Mouse (Mus musculus) midbrain, embryonic 16.5 days (tissue): ENCODE data around the gene Chd3. TPM values are rescaled to one million over a fixed set of nuclear protein-coding genes. Genes with fewer than 3 reads are reported as not detected.

Source experiments
- ATAC-seq: fragments of 200-750 bp; cut with Nextera tagmentation; 2 replicates; pipeline ENCODE4 v1.8.0; 2017; ENCODE audit warnings: moderate TSS enrichment
- H3K27ac ChIP-seq: fragments of 300-500 bp; sonication (generic); 2 replicates; pipeline ENCODE4 v1.5.1; 2014; ENCODE audit warnings: mild to moderate bottlenecking, low read length, mixed read lengths
- H3K27me3 ChIP-seq: fragments of 300-500 bp; sonication (generic); 2 replicates; pipeline ENCODE4 v1.6.1; 2014; ENCODE audit warnings: low read depth, low read length, mixed read lengths; ENCODE audit not compliant: control insufficient read depth, insufficient read depth
- H3K36me3 ChIP-seq: fragments of 300-500 bp; sonication (generic); 2 replicates; pipeline ENCODE4 v1.6.1; 2014; ENCODE audit warnings: mild to moderate bottlenecking, low read length, moderate library complexity, mixed read lengths; ENCODE audit not compliant: control insufficient read depth, insufficient read depth
- H3K4me1 ChIP-seq: fragments of 300-500 bp; sonication (generic); 2 replicates; pipeline ENCODE4 v1.6.1; 2014; ENCODE audit warnings: mild to moderate bottlenecking, low read length, mixed read lengths; ENCODE audit not compliant: control insufficient read depth, insufficient read depth
- H3K4me2 ChIP-seq: fragments of 300-500 bp; sonication (generic); 2 replicates; pipeline ENCODE4 v1.6.1; 2014; ENCODE audit warnings: mild to moderate bottlenecking, low read length, mixed read lengths
- H3K4me3 ChIP-seq: fragments of 300-500 bp; sonication (generic); 2 replicates; pipeline ENCODE4 v1.5.1; 2014; ENCODE audit warnings: low read depth, mild to moderate bottlenecking, low read length, moderate library complexity, mixed read lengths
- H3K9ac ChIP-seq: fragments of 300-500 bp; sonication (generic); 2 replicates; pipeline ENCODE4 v1.6.1; 2014; ENCODE audit warnings: low read depth, low read length, mixed read lengths
- H3K9me3 ChIP-seq: fragments of 300-500 bp; sonication (generic); replicated peaks from 2 replicates; pipeline ENCODE4 v1.6.1; 2014; ENCODE audit warnings: mild to moderate bottlenecking, low read length, mixed read lengths; ENCODE audit not compliant: control insufficient read depth, poor library complexity, severe bottlenecking
- WGBS: fragments of 180-500 bp; shearing (Covaris S2); extraction: QIAGEN DNeasy Blood & Tissue Kit; methylation state at CpG from one replicate; pipeline ENCODE4 v1.1.7; 2014; 5-methylcytosine and 5-hydroxymethylcytosine counted together
- polyA plus RNA-seq: library from polyadenylated mRNA; unstranded; fragments of >200 nt; fragmentation: Nextera tagmentation; extraction: Ambion mirVana; gene quantifications from 2 replicates; pipeline ENCODE4 v1.2.1, GENCODE M21; 2015

Gene Chd3
- polyA plus RNA-seq, result 82.8 and 86.1 TPM in 2 replicates

- Histone ChIP-seq H3K27ac (peak within 1 kb of the TSS; percentile 100), H3K4me3 (peak within 1 kb of the TSS; percentile 92), H3K4me2 (peak within 1 kb of the TSS; percentile 96), H3K9me3 (no peaks in the 10 kb centered on the region), H3K36me3 (no peaks in the 10 kb centered on the region), H3K27me3 (no peaks in the 10 kb centered on the region), H3K9ac (peak within 1 kb of the TSS; percentile 100), H3K4me1 (peaks cover 37% of the 10 kb centered on the region)
- WGBS, result 4% methylated on average over 8 of the region's 34 CpGs
- no peak for ATAC-seq
Measured at GRCm38 (mm10) chr11:69369215-69369989, at the start of gene Chd3. Chd3 (minus strand) TSS chr11:69369406.

- peak overlapping the region; percentile 65 for H3K4me2 ChIP-seq
- H3K27ac ChIP-seq, result peak overlapping the region; percentile 99
- under 1% methylated on average over 39 of the region's 39 CpGs for WGBS
- peak; percentile 38 for ATAC-seq
- no peaks in the 10 kb centered on the region for H3K9me3 ChIP-seq
- H3K27me3 ChIP-seq, result peaks cover 19% of the 10 kb centered on the region
- peak overlapping the region; percentile 57 for H3K9ac ChIP-seq
- no peaks in the 10 kb centered on the region for H3K36me3 ChIP-seq
- peak overlapping the region; percentile 67 for H3K4me3 ChIP-seq
- peaks cover 49% of the 10 kb centered on the region for H3K4me1 ChIP-seq
Measured at GRCm38 (mm10) chr11:69417449-69418384, 48.5 kb upstream of the Chd3 start.

GRCm38 (mm10) chr11:69416921-69417448 is 47.8 kb upstream of the Chd3 start:
- no peaks in the 10 kb centered on the region for H3K36me3 ChIP-seq
- 2% methylated on average over 8 of the region's 8 CpGs for WGBS
- peak overlapping the region; percentile 65 for H3K4me2 ChIP-seq
- peaks cover 12% of the 10 kb centered on the region for H3K27me3 ChIP-seq
- peak overlapping the region; percentile 67 for H3K4me3 ChIP-seq
- H3K9ac ChIP-seq, result peak overlapping the region; percentile 57
- no peaks in the 10 kb centered on the region for H3K9me3 ChIP-seq
- H3K27ac ChIP-seq, result peak overlapping the region; percentile 99
- ATAC-seq, result no peak
- peaks cover 56% of the 10 kb centered on the region for H3K4me1 ChIP-seq

- no peaks in the 10 kb centered on the region for H3K9me3 ChIP-seq
- peak overlapping the region; percentile 57 for H3K9ac ChIP-seq
- H3K27me3 ChIP-seq, result peaks cover 7% of the 10 kb centered on the region
- peaks cover 61% of the 10 kb centered on the region for H3K4me1 ChIP-seq
- H3K4me3 ChIP-seq, result peak overlapping the region; percentile 67
- no peak for ATAC-seq
- no peaks in the 10 kb centered on the region for H3K36me3 ChIP-seq
- peak overlapping the region; percentile 65 for H3K4me2 ChIP-seq
- WGBS, result 2% methylated on average over 4 of the region's 4 CpGs
- peak overlapping the region; percentile 99 for H3K27ac ChIP-seq
Measured at GRCm38 (mm10) chr11:69416509-69416908, 47.3 kb upstream of the Chd3 start.

GRCm38 (mm10) chr11:69415668-69416451 is 46.7 kb upstream of the Chd3 start:
- H3K4me1 ChIP-seq, result peaks cover 58% of the 10 kb centered on the region
- peak overlapping the region; percentile 67 for H3K4me3 ChIP-seq
- peak overlapping the region; percentile 98 for H3K9ac ChIP-seq
- ATAC-seq, result no peak
- peaks cover under 1% of the 10 kb centered on the region; the same call in 1 of the 2 replicates for H3K27me3 ChIP-seq
- peak overlapping the region; percentile 92 for H3K4me2 ChIP-seq
- no peaks in the 10 kb centered on the region for H3K9me3 ChIP-seq
- H3K36me3 ChIP-seq, result no peaks in the 10 kb centered on the region
- under 1% methylated on average over 13 of the region's 25 CpGs for WGBS
- peak overlapping the region; percentile 99 for H3K27ac ChIP-seq

- H3K4me2 ChIP-seq, result peak overlapping the region; percentile 92
- no peaks in the 10 kb centered on the region for H3K36me3 ChIP-seq
- H3K4me3 ChIP-seq, result peak overlapping the region; percentile 67
- no peaks in the 10 kb centered on the region for H3K27me3 ChIP-seq
- no peak for ATAC-seq
- peak overlapping the region; percentile 99 for H3K27ac ChIP-seq
- H3K4me1 ChIP-seq, result peaks cover 53% of the 10 kb centered on the region
- 0% methylated on average over 3 of the region's 3 CpGs for WGBS
- peak overlapping the region; percentile 98 for H3K9ac ChIP-seq
- H3K9me3 ChIP-seq, result no peaks in the 10 kb centered on the region
Measured at GRCm38 (mm10) chr11:69415327-69415667, 46.1 kb upstream of the Chd3 start.

- H3K4me3 ChIP-seq, result peak overlapping the region; percentile 67
- H3K4me1 ChIP-seq, result peaks cover 47% of the 10 kb centered on the region
- peak overlapping the region; percentile 99 for H3K27ac ChIP-seq
- no peaks in the 10 kb centered on the region for H3K36me3 ChIP-seq
- ATAC-seq, result no peak
- H3K9me3 ChIP-seq, result no peaks in the 10 kb centered on the region
- no peaks in the 10 kb centered on the region for H3K27me3 ChIP-seq
- peak overlapping the region; percentile 92 for H3K4me2 ChIP-seq
- WGBS, result 9% methylated on average over 4 of the region's 4 CpGs
- peak overlapping the region; percentile 98 for H3K9ac ChIP-seq
Measured at GRCm38 (mm10) chr11:69414421-69415326, 45.5 kb upstream of the Chd3 start.
